Mouse (Mus musculus) myocyte (in vitro differentiated cells): Measurements from ENCODE around the gene Amt. TPM values are rescaled to one million over a fixed set of nuclear protein-coding genes. Genes with fewer than 3 reads are reported as not detected.

Experiments used
- H3K27me3 ChIP-seq: one replicate; pipeline ENCODE4 v1.6.1; 2011; ENCODE audit not compliant: control insufficient read depth, insufficient read depth, insufficient read length
- H3K36me3 ChIP-seq: one replicate; pipeline ENCODE4 v1.6.1; 2011; ENCODE audit not compliant: control insufficient read depth, insufficient read depth
- H3K4me2 ChIP-seq: one replicate; pipeline ENCODE4 v1.6.1; 2011; ENCODE audit warnings: low read depth, control low read depth
- H3K4me3 ChIP-seq: one replicate; pipeline ENCODE4 v1.5.1; 2011; ENCODE audit warnings: mild to moderate bottlenecking, control low read depth, moderate library complexity
- H3K79me2 ChIP-seq: one replicate; pipeline ENCODE4 v1.6.1; 2011; ENCODE audit not compliant: control insufficient read depth, insufficient read depth
- H3ac ChIP-seq: one replicate; pipeline ENCODE4 v1.6.1; 2011; ENCODE audit not compliant: control insufficient read depth, insufficient read length
- CEBPB ChIP-seq: IDR thresholded peaks from 2 replicates; pipeline ENCODE4 v1.6.1; 2011; ENCODE audit warnings: mild to moderate bottlenecking, moderate library complexity; ENCODE audit not compliant: poor library complexity, insufficient read depth, severe bottlenecking
- E2F4 ChIP-seq: IDR thresholded peaks from one replicate; pipeline ENCODE4 v1.6.1; 2011; ENCODE audit warnings: mild to moderate bottlenecking, control low read depth, moderate library complexity; ENCODE audit not compliant: insufficient read depth
- MAX ChIP-seq: IDR thresholded peaks from one replicate; pipeline ENCODE4 v1.6.1; 2011; ENCODE audit warnings: low read depth, mild to moderate bottlenecking, control low read depth
- MYOD1 ChIP-seq, 3 experiments: IDR thresholded peaks; one replicate each; pipeline ENCODE4 v1.6.1; 2011; ENCODE audit warnings: control low read depth in 2 of 3, low read depth in 2 of 3, mild to moderate bottlenecking in 2 of 3, moderate library complexity in 1 of 3; ENCODE audit not compliant: insufficient read length in 2 of 3, control insufficient read depth in 1 of 3
- MYOG ChIP-seq, 3 experiments: IDR thresholded peaks; one replicate each; pipeline ENCODE4 v1.6.1; 2011; ENCODE audit warnings: control low read depth in 2 of 3, low read depth in 2 of 3, mild to moderate bottlenecking in 2 of 3; ENCODE audit not compliant: insufficient read length in 2 of 3, control insufficient read depth in 1 of 3, insufficient read depth in 1 of 3
- POLR2A ChIP-seq: IDR thresholded peaks from one replicate; pipeline ENCODE4 v1.6.1; 2011; ENCODE audit warnings: low read depth, mild to moderate bottlenecking, control low read depth, moderate library complexity; ENCODE audit not compliant: insufficient read length
- POLR2AphosphoS2 ChIP-seq: IDR thresholded peaks from one replicate; pipeline ENCODE4 v1.6.1; 2011; ENCODE audit warnings: low read depth, control low read depth; ENCODE audit not compliant: insufficient read length
- REST ChIP-seq: IDR thresholded peaks from one replicate; pipeline ENCODE4 v1.6.1; 2011; ENCODE audit warnings: mild to moderate bottlenecking, control low read depth, moderate library complexity; ENCODE audit not compliant: insufficient read depth, insufficient read length
- SRF ChIP-seq: IDR thresholded peaks from one replicate; pipeline ENCODE4 v1.6.1; 2011; ENCODE audit warnings: low read depth; ENCODE audit not compliant: control insufficient read depth, insufficient read length
- TCF12 ChIP-seq: IDR thresholded peaks from one replicate; pipeline ENCODE4 v1.6.1; 2011; ENCODE audit warnings: mild to moderate bottlenecking, control low read depth; ENCODE audit not compliant: poor library complexity, insufficient read depth, severe bottlenecking
- TCF3 ChIP-seq: IDR thresholded peaks from one replicate; pipeline ENCODE4 v1.6.1; 2011; ENCODE audit warnings: low read depth, control low read depth; ENCODE audit not compliant: insufficient read length
- USF1 ChIP-seq: IDR thresholded peaks from one replicate; pipeline ENCODE4 v1.6.1; 2011; ENCODE audit warnings: low read depth, mild to moderate bottlenecking, control low read depth, moderate library complexity
- polyA plus RNA-seq: library from polyadenylated mRNA; unstranded; fragments of >200 nt; fragmentation: generic; extraction: Trizol; gene quantifications from one replicate; pipeline ENCODE4 v1.2.1, GENCODE M21; 2012; ENCODE audit warnings: missing spikeins

The Amt gene
- polyA plus RNA-seq, 1 experiment = 2.1 TPM

DNA sequence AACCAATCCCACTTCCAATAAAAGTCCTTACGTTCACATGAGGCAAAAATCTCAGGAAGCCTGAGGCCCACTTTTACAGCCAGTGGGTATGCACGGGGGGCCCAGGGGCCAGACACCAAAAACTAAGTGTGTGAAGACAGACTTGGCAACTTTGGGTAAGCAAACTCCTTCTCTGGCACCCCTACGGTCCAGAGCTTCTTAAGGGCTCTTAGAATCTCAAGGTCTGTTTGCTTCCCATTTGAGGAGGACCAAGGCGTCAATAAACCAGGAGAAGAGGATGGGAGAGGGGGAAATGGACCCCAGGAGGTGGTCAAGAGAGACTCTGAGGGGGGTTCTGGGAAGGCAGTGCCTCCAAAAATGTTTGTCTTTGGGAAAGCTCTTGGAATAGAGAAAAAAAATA is 23.2 kb upstream of the Amt start:
- Histone ChIP-seq H3K4me2 (no peak overlapping the region), H3K36me3 (no peaks in the 10 kb centered on the region), H3K27me3 (no peaks in the 10 kb centered on the region), H3ac (no peak overlapping the region), H3K79me2 (no peaks in the 10 kb centered on the region), H3K4me3 (no peak overlapping the region)
- TF ChIP-seq SRF (no peak), MAX (no peak), CEBPB (no peak), POLR2AphosphoS2 (no peak), TCF12 (no peak), REST (no peak), POLR2A (no peak), MYOG (IDR thresholded peaks at IDR 0.05; ENCODE audit: control insufficient read depth in 1 of 3, insufficient read depth in 1 of 3, insufficient read length in 2 of 3, low read depth in 2 of 3) (no peak), TCF3 (no peak), MYOD1 (IDR thresholded peaks at IDR 0.05; ENCODE audit: control insufficient read depth in 1 of 3, insufficient read length in 2 of 3, low read depth in 2 of 3) (no peak)

DNA sequence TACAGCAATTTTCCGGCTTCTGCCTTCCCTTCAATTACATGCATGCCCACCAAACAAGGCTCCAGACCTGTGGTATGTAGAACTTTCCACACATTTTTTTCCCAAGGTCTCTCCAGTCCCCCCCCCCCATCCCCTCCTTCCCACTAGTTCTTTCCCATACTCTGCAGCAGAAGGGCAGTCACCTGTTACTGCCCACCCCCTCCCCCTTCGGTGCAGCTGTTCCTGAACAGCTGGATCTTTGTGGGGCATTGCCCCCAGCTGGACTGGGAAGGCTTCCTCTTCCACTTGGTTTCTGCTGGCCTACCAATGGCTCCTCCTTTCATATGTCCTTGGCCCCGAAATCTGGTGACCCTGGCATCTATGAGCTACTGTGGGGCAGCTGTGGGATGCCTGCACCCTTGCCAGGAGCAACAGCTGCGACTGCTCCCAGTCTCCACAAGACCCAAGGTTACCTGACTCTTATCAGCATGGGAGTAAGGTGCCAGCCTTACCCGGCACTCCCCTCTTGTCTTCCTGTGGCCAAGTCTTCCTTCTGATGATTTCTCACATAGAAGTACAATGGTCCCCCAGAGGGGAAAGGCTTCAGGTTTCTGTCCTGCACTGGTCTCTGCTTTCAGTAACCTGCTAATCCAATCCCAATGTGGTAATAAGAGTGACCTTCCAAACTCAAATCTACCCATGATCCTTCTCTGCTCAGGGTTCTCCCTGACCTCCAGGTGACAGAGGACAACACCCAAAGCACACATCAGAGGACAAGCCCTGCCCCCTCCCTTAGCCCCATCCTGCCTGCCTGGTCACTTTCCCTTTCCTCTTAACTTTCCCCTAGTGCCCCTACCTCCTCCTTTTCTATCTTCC is 21.9 kb upstream of the Amt start:
- H3K79me2 ChIP-seq = no peaks in the 10 kb centered on the region
- peak overlapping the region; percentile 9 for H3K4me3 ChIP-seq
- H3K4me2 ChIP-seq = peak overlapping the region; percentile 72
- no peaks in the 10 kb centered on the region for H3K27me3 ChIP-seq
- no peaks in the 10 kb centered on the region for H3K36me3 ChIP-seq
- TF ChIP-seq CEBPB (no peak), TCF3 (peak; percentile 88), MYOG (IDR thresholded peaks at IDR 0.05; ENCODE audit: control insufficient read depth in 1 of 3, insufficient read depth in 1 of 3, insufficient read length in 2 of 3, low read depth in 2 of 3) (peak in 2 of 3 experiments; percentile 78 to 97), POLR2A (no peak), MYOD1 (IDR thresholded peaks at IDR 0.05; ENCODE audit: control insufficient read depth in 1 of 3, insufficient read length in 2 of 3, low read depth in 2 of 3) (peak in 2 of 3 experiments; percentile 69 to 89), MAX (no peak), TCF12 (peak; percentile 97), USF1 (no peak), REST (no peak)
- H3ac ChIP-seq = no peak overlapping the region

DNA sequence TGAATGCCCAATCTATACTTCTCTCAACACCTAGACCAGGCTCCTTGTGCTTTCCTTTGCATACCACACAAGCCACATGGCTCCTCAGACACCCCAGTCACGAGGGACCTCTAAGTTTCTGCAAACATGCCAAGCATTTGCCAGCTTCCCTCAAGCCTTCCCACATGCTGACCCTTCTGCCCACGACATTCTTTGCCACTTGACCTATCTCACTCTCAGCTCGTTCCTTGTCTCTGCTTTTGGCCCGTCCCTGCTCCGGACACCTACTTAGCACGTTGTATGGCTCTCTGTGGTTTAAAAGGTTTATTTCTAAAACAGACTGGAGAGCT is 21.4 kb upstream of the Amt start:
- no peaks in the 10 kb centered on the region for H3K79me2 ChIP-seq
- TF ChIP-seq POLR2AphosphoS2 (no peak), MYOD1 (IDR thresholded peaks at IDR 0.05; ENCODE audit: control insufficient read depth in 1 of 3, insufficient read length in 2 of 3, low read depth in 2 of 3) (peak in 2 of 3 experiments; percentile 68 to 81), POLR2A (no peak), MAX (no peak), TCF12 (peak; percentile 66), SRF (no peak), TCF3 (peak; percentile 40), REST (no peak), CEBPB (no peak), USF1 (peak; percentile 67), MYOG (IDR thresholded peaks at IDR 0.05; ENCODE audit: control insufficient read depth in 1 of 3, insufficient read depth in 1 of 3, insufficient read length in 2 of 3, low read depth in 2 of 3) (peak in 2 of 3 experiments; percentile 29 to 89), E2F4 (no peak)
- no peaks in the 10 kb centered on the region for H3K36me3 ChIP-seq
- peak overlapping the region; percentile 72 for H3K4me2 ChIP-seq
- peak overlapping the region; percentile 9 for H3K4me3 ChIP-seq
- no peak overlapping the region for H3ac ChIP-seq
- no peaks in the 10 kb centered on the region for H3K27me3 ChIP-seq

DNA sequence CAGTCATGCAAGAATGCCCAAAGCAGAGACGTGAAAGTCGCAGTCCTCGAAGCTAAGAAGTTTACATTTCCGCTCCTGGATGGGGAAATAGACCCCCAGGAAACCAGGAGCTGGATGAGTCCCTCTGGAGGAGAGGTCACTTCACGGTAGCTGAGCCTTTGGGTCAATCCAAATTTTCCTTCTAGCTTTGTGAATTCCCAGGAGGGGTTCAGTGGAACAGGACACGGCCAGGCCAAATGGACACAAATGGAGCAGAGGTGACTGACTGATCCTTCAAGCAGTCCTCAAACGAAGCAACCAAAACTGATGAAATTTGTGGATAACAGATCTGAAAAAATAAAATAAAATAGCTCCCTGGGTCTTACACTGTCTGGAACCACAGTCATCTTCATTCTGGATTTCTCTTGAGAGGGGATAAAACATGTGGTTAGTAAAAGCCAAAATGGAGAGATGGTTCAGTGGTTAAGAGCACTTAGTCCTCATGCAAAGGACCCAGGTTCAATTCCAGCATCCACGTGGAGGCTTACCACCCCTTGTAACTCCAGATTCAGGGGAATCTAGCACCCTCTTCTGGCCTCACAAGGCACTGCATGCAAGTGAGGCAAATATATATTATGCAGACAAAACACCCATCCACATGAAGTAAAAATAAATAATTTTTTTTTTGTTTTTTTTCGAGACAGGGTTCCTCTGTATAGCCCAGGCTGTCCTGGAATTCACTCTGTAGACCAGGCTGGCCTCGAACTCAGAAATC is 17.8 kb upstream of the Amt start:
- TF ChIP-seq TCF12 (no peak), POLR2A (no peak), MYOD1 (IDR thresholded peaks at IDR 0.05; ENCODE audit: control insufficient read depth in 1 of 3, insufficient read length in 2 of 3, low read depth in 2 of 3) (no peak), POLR2AphosphoS2 (no peak), SRF (no peak), MAX (no peak), MYOG (IDR thresholded peaks at IDR 0.05; ENCODE audit: control insufficient read depth in 1 of 3, insufficient read depth in 1 of 3, insufficient read length in 2 of 3, low read depth in 2 of 3) (no peak), CEBPB (no peak), E2F4 (no peak)
- Histone ChIP-seq H3K36me3 (no peaks in the 10 kb centered on the region), H3ac (no peak overlapping the region), H3K4me3 (no peak overlapping the region), H3K79me2 (no peaks in the 10 kb centered on the region), H3K27me3 (no peaks in the 10 kb centered on the region), H3K4me2 (no peak overlapping the region)
